Mouse (Mus musculus) neural tube, embryonic 14.5 days (tissue): Measurements from ENCODE around the gene Mapk12. TPM values are rescaled to one million over a fixed set of nuclear protein-coding genes. Genes with fewer than 3 reads are reported as not detected.

ENCODE experiments used
- ATAC-seq: fragments of 200-750 bp; cut with Nextera tagmentation; 2 replicates; pipeline ENCODE4 v1.8.0; 2017; ENCODE audit warnings: low read depth, mild to moderate bottlenecking, moderate TSS enrichment, moderate library complexity
- H3K27ac ChIP-seq: fragments of 300-500 bp; sonication (generic); 2 replicates; pipeline ENCODE4 v1.5.1; 2014; ENCODE audit warnings: low read depth, mild to moderate bottlenecking, control low read depth, low read length, moderate library complexity, mixed read lengths
- H3K27me3 ChIP-seq: fragments of 300-500 bp; sonication (generic); 2 replicates; pipeline ENCODE4 v1.6.1; 2014; ENCODE audit warnings: low read length; ENCODE audit not compliant: control insufficient read depth, insufficient read depth
- H3K36me3 ChIP-seq: fragments of 300-500 bp; sonication (generic); 2 replicates; pipeline ENCODE4 v1.6.1; 2014; ENCODE audit warnings: low read length, mixed read lengths; ENCODE audit not compliant: control insufficient read depth, insufficient read depth
- H3K4me1 ChIP-seq: fragments of 300-500 bp; sonication (generic); 2 replicates; pipeline ENCODE4 v1.6.1; 2014; ENCODE audit warnings: low read length; ENCODE audit not compliant: control insufficient read depth, insufficient read depth
- H3K4me2 ChIP-seq: fragments of 300-500 bp; sonication (generic); 2 replicates; pipeline ENCODE4 v1.6.1; 2014; ENCODE audit warnings: mild to moderate bottlenecking, low read depth, low read length, control low read depth
- H3K4me3 ChIP-seq: fragments of 300-500 bp; sonication (generic); 2 replicates; pipeline ENCODE4 v1.5.1; 2014; ENCODE audit warnings: low read depth, low read length, control low read depth, mixed read lengths
- H3K9ac ChIP-seq: fragments of 300-500 bp; sonication (generic); replicated peaks from 2 replicates; pipeline ENCODE4 v1.6.1; 2014; ENCODE audit warnings: low read depth, mild to moderate bottlenecking, control low read depth, low read length, mixed read lengths
- H3K9me3 ChIP-seq: fragments of 300-500 bp; sonication (generic); 2 replicates; pipeline ENCODE4 v1.6.1; 2016; ENCODE audit warnings: low read length; ENCODE audit not compliant: control insufficient read depth
- WGBS: fragments of 180-500 bp; shearing (Covaris S2); extraction: QIAGEN DNeasy Blood & Tissue Kit; methylation state at CpG from one replicate; pipeline ENCODE4 v1.1.7; 2014; 5-methylcytosine and 5-hydroxymethylcytosine counted together
- polyA plus RNA-seq: library from polyadenylated mRNA; unstranded; fragments of >200 nt; fragmentation: Nextera tagmentation; extraction: Ambion mirVana; gene quantifications from 2 replicates; pipeline ENCODE4 v1.2.1, GENCODE M21; 2014

The Mapk12 gene
- polyA plus RNA-seq, 1 experiment from 2014 or later: 2.9 TPM

DNA sequence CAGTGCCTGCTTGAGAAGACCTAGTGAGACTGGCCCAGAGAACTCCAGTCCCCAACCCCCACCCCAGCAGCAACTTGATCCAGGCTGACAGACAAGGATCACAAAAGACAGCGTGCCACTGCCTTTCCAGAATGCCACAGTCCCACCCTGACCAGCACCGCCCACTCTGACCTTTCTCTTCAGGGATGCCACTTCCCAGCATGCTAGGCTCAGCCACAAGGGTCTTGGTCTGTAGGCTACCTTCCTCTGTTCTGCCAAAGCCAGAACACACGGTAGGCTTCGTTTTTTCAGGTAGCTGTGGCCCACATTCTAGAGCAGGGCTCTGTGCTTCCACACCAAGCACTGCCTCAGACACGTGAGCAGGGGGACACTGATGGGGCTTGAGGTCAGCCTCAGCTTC lies 37.9 kb downstream of the Mapk12 start:
- Histone ChIP-seq H3K4me3 (no peak overlapping the region), H3K27ac (no peak overlapping the region), H3K27me3 (no peaks in the 10 kb centered on the region), H3K36me3 (peaks cover 81% of the 10 kb centered on the region), H3K4me2 (no peak overlapping the region), H3K9ac (no peak overlapping the region), H3K4me1 (no peaks in the 10 kb centered on the region), H3K9me3 (no peaks in the 10 kb centered on the region)
- WGBS: 76% methylated on average over 5 of the region's 5 CpGs
- no peak for ATAC-seq

DNA sequence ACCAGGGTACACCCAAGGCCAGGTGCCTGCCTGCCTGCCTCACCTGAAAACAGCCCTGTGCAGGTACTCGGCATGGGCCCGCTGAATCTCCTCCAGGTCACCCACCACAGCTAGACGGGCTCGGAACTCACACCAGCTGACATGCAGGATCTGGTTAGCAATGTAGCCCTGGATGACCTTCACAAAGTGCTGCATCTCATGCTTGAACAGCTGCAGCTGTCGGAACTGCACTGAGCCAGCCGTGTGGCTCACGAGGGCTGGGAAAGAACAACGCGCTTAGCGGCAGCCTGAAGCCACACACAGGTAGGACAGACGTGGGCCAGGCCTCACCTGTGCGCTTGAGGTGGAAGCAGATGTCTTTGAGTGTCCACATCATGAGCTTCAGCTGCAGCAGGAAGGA lies 39.7 kb downstream of the Mapk12 start:
- Histone ChIP-seq H3K4me2 (no peak overlapping the region), H3K27ac (no peak overlapping the region), H3K27me3 (no peaks in the 10 kb centered on the region), H3K4me3 (no peak overlapping the region), H3K4me1 (no peaks in the 10 kb centered on the region), H3K36me3 (peaks cover 82% of the 10 kb centered on the region), H3K9me3 (no peaks in the 10 kb centered on the region), H3K9ac (no peak overlapping the region)
- WGBS: 94% methylated on average over 12 of the region's 12 CpGs
- no peak for ATAC-seq

DNA sequence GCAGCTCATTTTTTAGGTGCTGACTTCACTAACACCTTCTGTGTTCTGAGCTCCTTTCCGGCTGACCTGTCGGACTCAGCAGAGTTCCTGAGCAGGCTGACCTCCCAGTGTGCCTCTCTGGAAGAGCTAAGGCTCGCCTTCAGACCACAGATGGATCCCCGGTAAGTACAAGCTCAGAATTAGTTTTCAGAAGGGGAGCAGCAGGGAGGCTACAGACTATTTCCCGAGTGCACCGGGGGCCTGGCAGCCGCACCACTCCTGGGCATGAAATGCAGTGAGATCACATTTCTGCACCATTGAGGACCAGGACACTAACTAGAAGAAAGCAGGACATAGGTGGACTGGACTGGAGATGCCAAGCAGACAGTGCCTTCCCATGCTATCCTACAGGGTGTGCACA lies 41.9 kb downstream of the Mapk12 start:
- H3K9ac ChIP-seq: no peak overlapping the region
- no peaks in the 10 kb centered on the region for H3K4me1 ChIP-seq
- WGBS: 90% methylated on average over 7 of the region's 7 CpGs
- no peak overlapping the region for H3K4me2 ChIP-seq
- no peak overlapping the region for H3K4me3 ChIP-seq
- H3K9me3 ChIP-seq: no peaks in the 10 kb centered on the region
- no peak for ATAC-seq
- H3K27me3 ChIP-seq: no peaks in the 10 kb centered on the region
- no peak overlapping the region for H3K27ac ChIP-seq
- peaks cover 95% of the 10 kb centered on the region for H3K36me3 ChIP-seq

DNA sequence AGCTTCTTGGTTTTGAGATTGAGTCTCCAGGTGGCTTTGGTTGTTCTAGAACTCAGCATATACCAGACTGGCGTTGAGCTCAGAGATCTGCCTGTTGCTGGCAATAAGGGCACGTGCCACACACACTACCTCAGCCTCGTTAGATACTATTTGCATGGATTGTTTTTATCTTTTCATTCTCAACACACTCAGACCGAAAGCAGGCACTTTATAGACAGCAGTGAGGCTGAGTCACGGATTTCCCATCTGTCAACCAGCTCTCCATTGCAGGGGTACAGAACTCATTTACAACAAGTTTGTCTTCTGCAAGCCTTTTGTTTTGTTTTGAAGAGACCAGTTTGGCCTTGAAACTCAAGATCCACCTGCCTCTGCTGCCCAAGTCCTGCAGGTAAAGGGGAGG lies 43.1 kb downstream of the Mapk12 start:
- 91% methylated on average over 5 of the region's 5 CpGs for WGBS
- H3K9me3 ChIP-seq: no peaks in the 10 kb centered on the region
- H3K4me2 ChIP-seq: no peak overlapping the region
- no peak overlapping the region for H3K4me3 ChIP-seq
- H3K36me3 ChIP-seq: peaks cover 95% of the 10 kb centered on the region
- no peaks in the 10 kb centered on the region for H3K27me3 ChIP-seq
- H3K9ac ChIP-seq: no peak overlapping the region
- no peak overlapping the region for H3K27ac ChIP-seq
- no peaks in the 10 kb centered on the region for H3K4me1 ChIP-seq
- ATAC-seq: no peak

DNA sequence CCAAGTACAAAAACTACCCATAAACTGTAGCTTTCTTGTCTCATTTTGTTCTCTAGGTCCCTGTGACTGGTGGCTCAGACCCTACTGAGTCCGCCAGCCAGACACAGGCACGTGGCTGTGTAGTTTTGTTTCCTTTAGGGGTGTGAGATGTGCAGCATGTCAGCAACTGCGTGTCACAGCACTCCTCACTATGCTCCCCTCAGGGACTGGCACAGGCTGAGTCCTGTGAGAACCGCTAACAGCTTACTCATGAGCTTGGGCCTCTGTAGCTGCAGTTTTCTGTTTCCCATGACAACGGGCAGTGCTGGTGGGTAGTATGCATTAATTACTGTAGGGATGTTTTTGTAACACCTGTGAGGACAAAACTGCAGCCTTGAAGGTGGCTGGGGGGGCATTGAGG lies 48.3 kb downstream of the Mapk12 start:
- no peak overlapping the region for H3K4me2 ChIP-seq
- no peak overlapping the region for H3K9ac ChIP-seq
- H3K27ac ChIP-seq: no peak overlapping the region
- whole genome bisulfite sequencing: 76% methylated on average over 5 of the region's 5 CpGs
- no peak overlapping the region for H3K4me3 ChIP-seq
- H3K9me3 ChIP-seq: no peaks in the 10 kb centered on the region
- H3K4me1 ChIP-seq: peaks cover 16% of the 10 kb centered on the region
- H3K36me3 ChIP-seq: peaks cover 49% of the 10 kb centered on the region
- ATAC-seq: no peak
- H3K27me3 ChIP-seq: peaks cover 3% of the 10 kb centered on the region; the same call in 1 of the 2 replicates

DNA sequence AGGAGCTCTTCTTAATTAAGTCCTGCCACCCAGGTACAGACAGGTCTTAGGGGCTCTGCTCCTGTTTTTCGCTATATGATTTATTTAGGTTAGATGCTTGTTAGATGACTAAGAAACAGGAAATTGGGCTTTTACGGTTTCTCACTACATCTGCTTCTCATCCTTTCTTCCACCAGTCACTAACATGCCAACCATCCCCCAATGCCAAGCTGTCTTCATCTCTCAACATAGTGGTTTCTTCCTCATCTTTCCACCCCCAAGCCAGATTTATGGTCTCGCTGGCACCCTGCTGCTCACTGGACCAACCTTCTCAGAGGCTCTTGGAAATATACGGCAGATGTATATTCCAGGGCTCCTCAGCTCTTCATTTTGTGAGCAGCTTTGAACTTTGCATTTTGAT lies 49.8 kb downstream of the Mapk12 start:
- Histone ChIP-seq H3K27ac (no peak overlapping the region), H3K9me3 (no peaks in the 10 kb centered on the region), H3K4me1 (peaks cover 16% of the 10 kb centered on the region), H3K36me3 (peaks cover 48% of the 10 kb centered on the region), H3K4me3 (no peak overlapping the region), H3K9ac (no peak overlapping the region), H3K4me2 (0 out of 2 replicates have a peak overlapping the region, but pooled peaks have one; percentile 96), H3K27me3 (peaks cover 3% of the 10 kb centered on the region; the same call in 1 of the 2 replicates)
- ATAC-seq: no peak
- WGBS: 79% methylated on average over 4 of the region's 4 CpGs

DNA sequence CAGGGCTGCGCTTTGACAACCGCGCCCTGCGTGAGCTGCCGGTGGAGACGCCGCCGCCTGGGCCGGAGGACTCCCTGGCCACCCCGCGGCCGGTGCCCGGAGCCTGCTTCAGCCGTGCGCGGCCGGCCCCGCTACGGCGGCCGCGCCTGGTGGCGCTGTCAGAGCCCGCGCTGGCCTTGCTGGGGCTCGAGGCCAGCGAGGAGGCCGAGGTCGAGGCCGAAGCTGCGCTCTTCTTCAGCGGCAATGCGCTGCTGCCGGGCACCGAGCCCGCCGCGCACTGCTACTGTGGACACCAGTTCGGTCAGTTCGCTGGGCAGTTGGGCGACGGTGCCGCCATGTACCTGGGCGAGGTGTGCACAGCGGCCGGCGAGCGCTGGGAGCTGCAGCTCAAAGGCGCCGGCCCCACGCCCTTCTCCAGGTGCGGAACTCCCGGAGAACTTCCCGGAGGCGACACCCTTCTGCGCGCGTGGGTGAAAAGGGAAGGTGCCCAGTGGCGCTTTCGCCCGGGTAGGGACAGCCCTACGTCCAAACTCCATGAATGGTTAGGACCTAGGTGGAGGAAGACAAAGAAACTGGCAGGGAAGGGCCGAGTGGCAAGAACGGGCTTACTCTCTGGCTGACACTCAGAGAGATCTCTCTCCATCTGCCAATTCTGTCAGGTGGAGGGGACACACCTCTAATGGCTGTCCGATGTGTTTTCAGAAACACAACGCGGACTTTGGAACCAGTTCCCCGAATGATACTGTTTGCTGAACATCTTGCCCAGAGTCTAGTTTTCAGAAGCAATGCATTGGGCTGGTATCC lies 51.1 kb downstream of the Mapk12 start:
- Histone ChIP-seq H3K9me3 (no peaks in the 10 kb centered on the region), H3K36me3 (peaks cover 41% of the 10 kb centered on the region), H3K27me3 (peaks cover 3% of the 10 kb centered on the region; the same call in 1 of the 2 replicates), H3K27ac (peak overlapping the region; percentile 64), H3K4me3 (peak overlapping the region; percentile 99), H3K9ac (peak overlapping the region; percentile 93), H3K4me1 (peaks cover 16% of the 10 kb centered on the region), H3K4me2 (peak overlapping the region; percentile 96)
- 3% methylated on average over 68 of the region's 68 CpGs for WGBS
- peak; percentile 57 for ATAC-seq

DNA sequence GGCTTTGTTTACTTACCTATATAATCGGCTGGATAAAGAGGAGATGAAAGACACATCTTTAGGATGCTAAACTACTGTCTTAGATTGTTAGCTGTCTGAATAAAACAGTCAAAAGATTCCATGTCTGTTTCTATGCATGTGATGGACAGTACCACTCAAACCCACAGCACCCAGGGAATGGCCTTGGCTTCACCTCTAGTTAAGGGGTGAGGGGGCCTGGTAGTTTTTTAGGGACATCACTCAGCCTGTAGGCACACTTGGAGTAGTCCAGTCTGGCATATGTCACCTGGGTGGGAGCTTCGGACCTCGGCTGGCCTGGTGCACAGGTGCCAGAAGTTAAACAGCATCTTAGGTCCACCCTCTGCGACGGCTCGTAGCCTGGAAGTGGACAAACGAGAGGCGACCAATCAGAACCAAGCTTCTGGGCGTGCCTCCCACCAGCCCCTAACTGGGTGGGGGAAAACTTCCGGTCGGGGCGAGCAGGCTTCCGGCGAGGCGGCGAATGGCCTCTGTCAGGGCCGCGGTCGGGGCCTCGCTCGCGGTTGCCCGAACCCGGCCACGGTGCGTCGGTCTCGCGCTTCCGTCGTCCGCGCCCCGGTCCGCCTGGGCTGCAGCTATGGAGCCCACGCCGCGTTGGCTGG lies 51.8 kb downstream of the Mapk12 start, which contains the start of gene Selenoo:
TSS of gene Selenoo (plus strand) at position 478 of the 641 bp plus-strand sequence.
- WGBS: 2% methylated on average over 38 of the region's 38 CpGs
- Histone ChIP-seq H3K4me2 (peak within 1 kb of the TSS; percentile 96), H3K4me1 (peaks cover 16% of the 10 kb centered on the region), H3K36me3 (peaks cover 37% of the 10 kb centered on the region), H3K9ac (peak within 1 kb of the TSS; percentile 93), H3K27ac (peak within 1 kb of the TSS; percentile 64), H3K9me3 (no peaks in the 10 kb centered on the region), H3K27me3 (peaks cover 3% of the 10 kb centered on the region; the same call in 1 of the 2 replicates), H3K4me3 (peak within 1 kb of the TSS; percentile 99)
- peak; percentile 93 for ATAC-seq

DNA sequence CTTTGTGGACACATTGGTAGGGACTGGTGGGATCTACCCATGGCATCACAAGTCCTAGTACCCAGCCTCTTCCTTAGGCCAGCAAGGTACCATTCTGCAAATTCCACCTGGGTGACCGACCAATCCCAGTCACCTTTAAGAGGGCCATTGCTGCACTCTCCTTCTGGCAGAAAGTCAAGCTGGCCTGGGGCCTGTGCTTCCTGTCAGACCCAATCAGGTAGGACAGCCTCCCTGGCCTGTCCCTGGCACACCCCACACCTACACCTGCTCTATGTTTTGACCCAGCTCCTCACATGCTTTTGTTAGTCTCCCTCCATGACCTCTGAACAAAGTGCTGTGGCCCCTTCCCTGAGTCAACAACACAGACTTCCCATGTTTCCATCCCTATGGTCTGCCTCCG lies 55.7 kb downstream of the Mapk12 start:
- no peak for ATAC-seq
- Histone ChIP-seq H3K36me3 (peaks cover 41% of the 10 kb centered on the region), H3K9ac (no peak overlapping the region), H3K9me3 (no peaks in the 10 kb centered on the region), H3K4me1 (peaks cover 8% of the 10 kb centered on the region), H3K4me3 (no peak overlapping the region), H3K27me3 (peaks cover 3% of the 10 kb centered on the region; the same call in 1 of the 2 replicates), H3K4me2 (no peak overlapping the region), H3K27ac (no peak overlapping the region)
- WGBS: 93% methylated on average over 2 of the region's 2 CpGs
